24 mouse cellular contexts compared by ENCODE assay signal in genomic region chr4:127984426-127984825, GRCm38 (mm10). TPM values are rescaled to one million over a fixed set of nuclear protein-coding genes. Genes with fewer than 3 reads are reported as not detected.
DNase-seq lines count a peak whose midpoint lies in the region; ATAC-seq lines count a peak whose summit lies in the region.
"Had no signal": no experiment of that assay in that cellular context is flagged by ENCODE, and none has a peak within 500 bp of the region (broad histone marks: within the 10 kb centered on the region; RNA-seq: fewer than 3 reads in every experiment).

No protein-coding gene starts in this region.

- H3K4me3 ChIP-seq in midbrain, embryonic 11.5 days (ENCODE audit: low read depth, low read length), result no peak overlapping the region
- no peak overlapping the region for H3K4me3 ChIP-seq in midbrain, embryonic 15.5 days
- H3K4me3 ChIP-seq in liver, embryonic 11.5 days (ENCODE audit: low read depth, low read length), result no peak overlapping the region
- H3K4me3 ChIP-seq: embryonic facial prominence, embryonic 13.5 days; embryonic facial prominence, embryonic 15.5 days; erythroblast, embryonic 14.5 days; forebrain, embryonic 10.5 days; forebrain, embryonic 12.5 days had no signal

- peak; percentile 28 for DNase-seq in cerebellum, adult 9-11 months
- no peak for DNase-seq in cerebellum, adult 11 months
- DNase-seq in midbrain, embryonic 11.5 days (ENCODE audit: low spot score, missing footprints), result peak; percentile 78
- DNase-seq in R1 (ENCODE audit: low read depth, low spot score) (peak; percentile 78), MN1 (ENCODE audit: low spot score) (no peak)
- DNase-seq in liver, embryonic 11.5 days (ENCODE audit: low spot score), result no peak
- DNase-seq: adrenal gland, adult 2 months; adrenal gland, postnatal 10 days; adrenal gland, postnatal 25 days; cerebellum, adult 18-20 months; cerebellum, adult 8-10 months; cerebellum, postnatal 10 days; cerebellum, postnatal 36 days; embryo, embryonic 11 days had no signal

- no peaks in the 10 kb centered on the region for H3K36me3 ChIP-seq in midbrain, embryonic 11.5 days (ENCODE audit: control insufficient read depth, insufficient read depth, low read length)
- no peaks in the 10 kb centered on the region for H3K36me3 ChIP-seq in midbrain, embryonic 15.5 days (replicated peaks)
- no peaks in the 10 kb centered on the region for H3K36me3 ChIP-seq in liver, embryonic 11.5 days (ENCODE audit: control insufficient read depth, insufficient read depth, low read length)
- H3K36me3 ChIP-seq: embryonic facial prominence, embryonic 13.5 days; embryonic facial prominence, embryonic 15.5 days; forebrain, embryonic 10.5 days; forebrain, embryonic 12.5 days; G1E had no signal

- no peaks in the 10 kb centered on the region for H3K9me3 ChIP-seq in midbrain, embryonic 11.5 days (ENCODE audit: control insufficient read depth, low read length)
- H3K9me3 ChIP-seq in midbrain, embryonic 15.5 days, result no peaks in the 10 kb centered on the region
- no peaks in the 10 kb centered on the region for H3K9me3 ChIP-seq in liver, embryonic 11.5 days (ENCODE audit: control insufficient read depth, low read length)
- H3K9me3 ChIP-seq: embryonic facial prominence, embryonic 13.5 days; embryonic facial prominence, embryonic 15.5 days; forebrain, embryonic 10.5 days; forebrain, embryonic 12.5 days had no signal

- H3K27me3 ChIP-seq in midbrain, embryonic 11.5 days (ENCODE audit: control insufficient read depth, insufficient read depth, low read length), result peaks cover 33% of the 10 kb centered on the region
- H3K27me3 ChIP-seq in midbrain, embryonic 15.5 days (replicated peaks), result 0 out of 2 replicates have a peak, but pooled peaks cover 3% of the 10 kb centered on the region
- peaks cover 44% of the 10 kb centered on the region for H3K27me3 ChIP-seq in liver, embryonic 11.5 days (replicated peaks; ENCODE audit: control insufficient read depth, insufficient read depth, low read length)

- no peak for ATAC-seq in midbrain, embryonic 11.5 days (ENCODE audit: low FRiP score)
- ATAC-seq in midbrain, embryonic 15.5 days (replicated peaks), result no peak
- no peak for ATAC-seq in liver, embryonic 11.5 days (replicated peaks; ENCODE audit: low FRiP score)
- ATAC-seq: forebrain, embryonic 14.5 days; forebrain, embryonic 16.5 days had no signal

- peaks cover 16% of the 10 kb centered on the region for H3K4me1 ChIP-seq in midbrain, embryonic 11.5 days (ENCODE audit: control insufficient read depth, insufficient read depth, low read length)
- H3K4me1 ChIP-seq in midbrain, embryonic 15.5 days, result peaks cover 28% of the 10 kb centered on the region
- H3K4me1 ChIP-seq in liver, embryonic 11.5 days (replicated peaks; ENCODE audit: control insufficient read depth, insufficient read depth, low read length), result no peaks in the 10 kb centered on the region

- no peak overlapping the region for H3K27ac ChIP-seq in midbrain, embryonic 11.5 days (ENCODE audit: low read depth, low read length)
- H3K27ac ChIP-seq in midbrain, embryonic 15.5 days, result no peak overlapping the region
- no peak overlapping the region for H3K27ac ChIP-seq in liver, embryonic 11.5 days (ENCODE audit: low read depth, low read length)
- H3K27ac ChIP-seq: embryonic facial prominence, embryonic 13.5 days; embryonic facial prominence, embryonic 15.5 days; forebrain, embryonic 10.5 days; forebrain, embryonic 12.5 days had no signal

- H3K9ac ChIP-seq in midbrain, embryonic 11.5 days (ENCODE audit: low read length), result no peak overlapping the region
- no peak overlapping the region for H3K9ac ChIP-seq in midbrain, embryonic 15.5 days
- H3K9ac ChIP-seq in liver, embryonic 11.5 days (ENCODE audit: low read depth, low read length), result no peak overlapping the region
- H3K9ac ChIP-seq: embryonic facial prominence, embryonic 13.5 days; embryonic facial prominence, embryonic 15.5 days; forebrain, embryonic 12.5 days had no signal

- no peak overlapping the region for H3K4me2 ChIP-seq in midbrain, embryonic 11.5 days
- H3K4me2 ChIP-seq in midbrain, embryonic 15.5 days, result no peak overlapping the region
- no peak overlapping the region for H3K4me2 ChIP-seq in liver, embryonic 11.5 days
- H3K4me2 ChIP-seq: embryonic facial prominence, embryonic 13.5 days; embryonic facial prominence, embryonic 15.5 days; forebrain, embryonic 12.5 days had no signal

- WGBS in midbrain, embryonic 11.5 days, result 84% methylated on average over 2 of the region's 2 CpGs
- WGBS in midbrain, embryonic 15.5 days, result 92% methylated on average over 2 of the region's 2 CpGs
- 76% methylated on average over 2 of the region's 2 CpGs for WGBS in liver, embryonic 11.5 days

RNA-seq across cellular contexts. Expression of gene Csmd2, which starts 3.2 kb away (rescaled TPM):
- 1.6 and 1.8 TPM in 2 replicates for polyA plus RNA-seq in midbrain, embryonic 11.5 days (2014; fragmentation: Nextera tagmentation; extraction: Ambion mirVana)
- 13.9 and 15.1 TPM in 2 replicates for polyA plus RNA-seq in midbrain, embryonic 15.5 days (2015; fragmentation: Nextera tagmentation; extraction: Ambion mirVana)
- 0.03 TPM in 1 of 2 replicates, not detected in the other for polyA plus RNA-seq in liver, embryonic 11.5 days (2014; fragmentation: Nextera tagmentation; extraction: Ambion mirVana)
- polyA plus RNA-seq: C2C12; erythroblast, embryonic 14.5 days; G1E had no signal

RNA-seq across cellular contexts. Expression of gene CK137956, which starts 13.7 kb away (rescaled TPM):
- 0.75 and 0.99 TPM in 2 replicates for polyA plus RNA-seq in midbrain, embryonic 11.5 days (2014; fragmentation: Nextera tagmentation; extraction: Ambion mirVana)
- polyA plus RNA-seq in midbrain, embryonic 15.5 days (2015; fragmentation: Nextera tagmentation; extraction: Ambion mirVana), result 0.84 and 1.1 TPM in 2 replicates
- not detected in 2 replicates for polyA plus RNA-seq in liver, embryonic 11.5 days (2014; fragmentation: Nextera tagmentation; extraction: Ambion mirVana)
- polyA plus RNA-seq: adrenal gland, adult 2 months; C2C12; embryonic facial prominence, embryonic 13.5 days; embryonic facial prominence, embryonic 15.5 days; erythroblast, embryonic 14.5 days; G1E had no signal

Comparison
In these comparisons a context has a peak if more than half of its experiments do, and no peak if none do; other contexts are left out.
1. DNase-seq: peak in cerebellum, adult 9-11 months (single experiment), midbrain, embryonic 11.5 days (single experiment) and R1 (single experiment); none in cerebellum, adult 11 months (single experiment), MN1 (single experiment) and liver, embryonic 11.5 days (single experiment).